Mouse (Mus musculus) neural tube, embryonic 14.5 days (tissue): ENCODE data around the gene Tmem29. TPM values are rescaled to one million over a fixed set of nuclear protein-coding genes. Genes with fewer than 3 reads are reported as not detected.
"Not testable (repeated sequence)": the region's sequence is repeated elsewhere in the genome, so short reads cannot be mapped to it uniquely, and the experiment has no call there.

ENCODE experiments used
- ATAC-seq: fragments of 200-750 bp; cut with Nextera tagmentation; 2 replicates; pipeline ENCODE4 v1.8.0; 2017; ENCODE audit warnings: low read depth, mild to moderate bottlenecking, moderate TSS enrichment, moderate library complexity
- H3K27ac ChIP-seq: fragments of 300-500 bp; sonication (generic); 2 replicates; pipeline ENCODE4 v1.5.1; 2014; ENCODE audit warnings: low read depth, mild to moderate bottlenecking, control low read depth, low read length, moderate library complexity, mixed read lengths
- H3K27me3 ChIP-seq: fragments of 300-500 bp; sonication (generic); 2 replicates; pipeline ENCODE4 v1.6.1; 2014; ENCODE audit warnings: low read length; ENCODE audit not compliant: control insufficient read depth, insufficient read depth
- H3K36me3 ChIP-seq: fragments of 300-500 bp; sonication (generic); 2 replicates; pipeline ENCODE4 v1.6.1; 2014; ENCODE audit warnings: low read length, mixed read lengths; ENCODE audit not compliant: control insufficient read depth, insufficient read depth
- H3K4me1 ChIP-seq: fragments of 300-500 bp; sonication (generic); 2 replicates; pipeline ENCODE4 v1.6.1; 2014; ENCODE audit warnings: low read length; ENCODE audit not compliant: control insufficient read depth, insufficient read depth
- H3K4me2 ChIP-seq: fragments of 300-500 bp; sonication (generic); 2 replicates; pipeline ENCODE4 v1.6.1; 2014; ENCODE audit warnings: mild to moderate bottlenecking, low read depth, low read length, control low read depth
- H3K4me3 ChIP-seq: fragments of 300-500 bp; sonication (generic); 2 replicates; pipeline ENCODE4 v1.5.1; 2014; ENCODE audit warnings: low read depth, low read length, control low read depth, mixed read lengths
- H3K9ac ChIP-seq: fragments of 300-500 bp; sonication (generic); replicated peaks from 2 replicates; pipeline ENCODE4 v1.6.1; 2014; ENCODE audit warnings: low read depth, mild to moderate bottlenecking, control low read depth, low read length, mixed read lengths
- H3K9me3 ChIP-seq: fragments of 300-500 bp; sonication (generic); 2 replicates; pipeline ENCODE4 v1.6.1; 2016; ENCODE audit warnings: low read length; ENCODE audit not compliant: control insufficient read depth
- WGBS: fragments of 180-500 bp; shearing (Covaris S2); extraction: QIAGEN DNeasy Blood & Tissue Kit; methylation state at CpG from one replicate; pipeline ENCODE4 v1.1.7; 2014; 5-methylcytosine and 5-hydroxymethylcytosine counted together
- polyA plus RNA-seq: library from polyadenylated mRNA; unstranded; fragments of >200 nt; fragmentation: Nextera tagmentation; extraction: Ambion mirVana; gene quantifications from 2 replicates; pipeline ENCODE4 v1.2.1, GENCODE M21; 2014

Tmem29 gene
- polyA plus RNA-seq, result 76.2 and 93.6 TPM in 2 replicates

DNA sequence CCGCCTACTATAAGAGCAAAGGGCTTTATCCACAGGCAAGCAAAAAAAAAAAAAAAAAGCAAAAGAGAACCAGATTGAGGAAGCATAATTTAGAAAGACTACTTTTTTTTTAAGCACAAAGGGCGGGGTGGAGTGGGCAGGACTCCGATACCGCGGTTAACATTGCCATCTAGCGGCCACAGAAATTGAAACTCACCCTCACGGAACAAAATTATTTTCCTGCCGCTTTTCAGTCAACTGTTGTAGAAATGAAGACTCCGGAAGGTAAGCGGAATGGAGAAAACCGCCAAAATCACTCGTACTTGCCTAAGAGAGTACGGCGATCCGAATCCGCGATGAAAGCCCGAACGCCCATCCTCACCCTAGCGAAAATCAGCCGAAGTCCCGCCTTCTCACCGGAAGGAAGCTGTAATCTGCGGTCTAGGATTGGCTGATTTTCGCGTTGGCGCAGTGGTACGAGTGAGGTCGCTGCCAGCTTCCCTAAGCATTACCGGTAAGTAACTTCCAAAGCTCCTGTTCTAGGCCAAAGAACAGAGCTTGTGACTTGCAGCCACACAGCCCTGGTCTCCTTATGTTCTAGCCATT lies at the start of gene Tmem29:
Gene Tmem29, minus strand, starts transcription at position 389 of the 585 bp plus-strand sequence.
- 0 out of 2 replicates have a peak within 1 kb of the TSS, but pooled peaks have one; percentile 32 for H3K9ac ChIP-seq
- H3K9me3 ChIP-seq, result no peaks in the 10 kb centered on the region
- H3K4me1 ChIP-seq, result peaks cover 3% of the 10 kb centered on the region; the same call in 1 of the 2 replicates
- H3K4me2 ChIP-seq, result peak within 1 kb of the TSS; percentile 46
- H3K27ac ChIP-seq, result peak within 1 kb of the TSS; percentile 82
- under 1% methylated on average over 30 of the region's 30 CpGs for WGBS
- peak; percentile 95 for ATAC-seq
- H3K4me3 ChIP-seq, result peak within 1 kb of the TSS; percentile 38
- H3K27me3 ChIP-seq, result no peaks in the 10 kb centered on the region
- H3K36me3 ChIP-seq, result no peaks in the 10 kb centered on the region

DNA sequence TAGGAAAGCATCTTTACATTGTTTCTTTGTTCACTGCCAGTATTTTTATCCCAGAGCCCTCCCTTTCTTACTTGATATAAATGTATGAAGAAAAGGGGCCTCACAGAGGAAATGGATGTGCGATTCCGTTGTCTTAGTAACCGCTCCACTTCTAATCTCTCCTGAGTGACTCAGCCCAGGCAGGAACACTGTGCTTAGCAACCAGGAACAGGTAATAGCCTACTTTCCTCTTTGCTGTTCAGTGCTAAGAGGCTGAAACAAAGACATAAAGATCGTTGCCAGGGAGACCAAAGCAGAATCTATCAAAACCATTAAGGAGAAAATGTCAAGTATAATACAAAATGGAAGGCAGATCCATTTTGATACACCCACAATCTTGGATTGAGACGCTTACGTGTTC lies 49.7 kb upstream of the Tmem29 start:
- no peak overlapping the region for H3K4me3 ChIP-seq
- 67% methylated on average over 6 of the region's 6 CpGs for WGBS
- H3K4me2 ChIP-seq, result no peak overlapping the region
- no peak overlapping the region for H3K27ac ChIP-seq
- peak; percentile 79; the same call in 1 of the 2 replicates for ATAC-seq
- no peaks in the 10 kb centered on the region for H3K4me1 ChIP-seq
- H3K9ac ChIP-seq, result no peak overlapping the region
- H3K36me3 ChIP-seq, result no peaks in the 10 kb centered on the region
- no peaks in the 10 kb centered on the region for H3K27me3 ChIP-seq
- H3K9me3 ChIP-seq, result no peaks in the 10 kb centered on the region

DNA sequence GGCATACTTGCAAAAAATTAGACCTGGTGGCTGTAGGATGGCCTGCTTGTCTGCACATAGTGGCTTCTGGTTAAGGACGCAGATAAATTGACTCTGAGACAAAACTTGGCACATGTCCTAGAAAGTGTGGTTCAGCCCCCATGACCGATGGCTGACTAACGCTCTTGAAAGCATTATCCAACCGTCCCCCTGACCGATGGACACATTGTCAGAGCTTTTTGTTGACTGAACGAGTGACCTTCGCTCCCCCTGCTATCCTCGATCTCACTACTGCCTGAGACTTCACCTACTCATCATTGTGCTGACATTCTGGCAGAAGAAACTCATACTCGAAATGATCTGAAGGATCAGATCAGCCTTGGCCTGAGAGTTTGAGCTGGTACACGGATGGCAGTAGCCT lies 28.9 kb upstream of the Tmem29 start:
- WGBS, result 71% methylated on average over 1 of the region's 10 CpGs

DNA sequence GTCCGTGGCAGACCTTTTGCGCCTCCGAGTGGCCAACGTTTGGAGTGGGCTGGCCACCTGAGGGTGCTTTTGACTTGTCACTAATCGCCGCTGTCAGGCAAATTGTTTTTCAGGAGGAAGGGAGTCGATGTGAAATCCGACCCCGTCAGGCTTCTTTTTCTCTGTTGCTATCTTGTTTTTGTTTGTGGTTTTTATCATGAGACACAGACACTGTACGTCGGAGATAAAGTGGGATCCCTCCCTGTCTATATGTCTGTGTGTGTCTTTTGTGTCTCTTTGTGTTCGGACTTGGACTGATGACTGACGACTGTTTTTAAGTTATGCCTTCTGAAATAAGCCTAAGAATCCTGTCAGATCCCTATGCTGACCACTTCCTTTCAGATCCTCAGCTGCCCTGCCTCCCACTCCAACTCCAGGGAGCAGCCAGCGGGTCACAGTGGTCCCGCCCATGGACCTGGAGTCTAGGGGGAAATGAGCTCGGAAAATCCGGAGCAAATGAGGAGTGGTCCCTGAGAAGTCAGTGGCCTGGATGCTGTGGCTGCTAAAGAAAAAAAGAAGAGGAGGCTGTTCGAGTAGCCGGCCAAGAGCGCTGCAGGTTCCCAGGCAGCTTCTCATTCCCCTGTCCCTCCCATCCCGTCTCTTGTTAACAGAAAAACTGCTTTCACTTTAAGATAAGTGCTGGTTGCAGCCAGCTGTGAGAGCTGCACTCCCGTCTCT lies 27.5 kb upstream of the Tmem29 start:
- H3K4me3 ChIP-seq, H3K27me3 ChIP-seq, H3K9ac ChIP-seq, H3K36me3 ChIP-seq, H3K9me3 ChIP-seq, H3K27ac ChIP-seq, ATAC-seq, H3K4me2 ChIP-seq, H3K4me1 ChIP-seq: not testable (repeated sequence)
- 75% methylated on average over 6 of the region's 22 CpGs for WGBS

More for the DNA sequence above, 28.9 kb upstream of the Tmem29 start:
- not testable (repeated sequence) for ATAC-seq, H3K4me3 ChIP-seq, H3K27me3 ChIP-seq, H3K36me3 ChIP-seq, H3K27ac ChIP-seq, H3K4me1 ChIP-seq, H3K9ac ChIP-seq, H3K9me3 ChIP-seq, H3K4me2 ChIP-seq

DNA sequence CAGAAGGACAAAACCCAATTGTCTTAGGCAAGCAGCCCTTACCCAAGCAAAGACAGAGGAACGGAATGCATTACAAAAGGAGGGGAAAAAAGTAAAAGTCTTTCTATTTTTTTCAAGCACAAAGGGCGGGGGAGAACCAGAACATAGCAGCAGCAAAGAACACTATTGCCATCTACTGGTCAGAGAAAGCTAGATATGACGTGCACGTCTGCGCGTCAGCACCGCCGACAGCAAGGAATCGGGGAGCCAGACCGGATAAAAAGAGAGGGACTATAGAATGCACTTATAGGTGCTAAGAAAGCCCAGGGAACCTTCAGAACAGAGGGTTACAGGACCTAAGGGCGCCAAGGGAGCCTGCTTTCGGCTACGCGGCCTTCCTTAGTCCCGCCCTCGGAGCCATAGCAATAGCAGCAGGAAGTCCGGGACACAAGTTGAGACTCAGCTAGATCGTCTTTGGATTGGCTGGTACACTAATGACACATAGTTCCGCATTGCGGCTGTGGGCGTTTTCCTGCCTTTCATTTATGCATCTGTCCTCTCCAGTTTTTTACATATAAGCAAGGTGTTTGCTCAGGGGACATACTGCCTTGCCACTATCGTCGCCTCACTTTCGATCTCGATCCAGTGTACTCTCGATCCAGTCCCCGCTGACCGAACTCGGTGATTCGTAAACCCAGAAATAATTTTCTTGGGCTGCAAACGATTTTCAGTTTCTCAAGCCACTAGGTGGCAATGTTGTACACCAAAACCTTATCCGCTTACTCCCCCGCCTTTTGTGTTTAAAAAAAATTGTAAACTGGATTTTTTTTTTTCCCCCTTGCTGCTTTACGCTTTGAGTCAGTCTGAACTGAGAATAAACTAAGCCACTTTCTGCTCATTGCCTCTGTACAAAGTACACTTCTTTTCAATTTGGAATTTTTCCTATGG lies 19.2 kb upstream of the Tmem29 start:
- peak; percentile 98 for ATAC-seq
- no peaks in the 10 kb centered on the region for H3K4me1 ChIP-seq
- no peaks in the 10 kb centered on the region for H3K36me3 ChIP-seq
- no peaks in the 10 kb centered on the region for H3K9me3 ChIP-seq
- peak overlapping the region; percentile 85 for H3K27ac ChIP-seq
- H3K4me3 ChIP-seq, result peak overlapping the region; percentile 40
- peak overlapping the region; percentile 58 for H3K9ac ChIP-seq
- H3K4me2 ChIP-seq, result peak overlapping the region; percentile 23; the same call in 1 of the 2 replicates
- whole genome bisulfite sequencing, result 1% methylated on average over 34 of the region's 34 CpGs
- no peaks in the 10 kb centered on the region for H3K27me3 ChIP-seq

DNA sequence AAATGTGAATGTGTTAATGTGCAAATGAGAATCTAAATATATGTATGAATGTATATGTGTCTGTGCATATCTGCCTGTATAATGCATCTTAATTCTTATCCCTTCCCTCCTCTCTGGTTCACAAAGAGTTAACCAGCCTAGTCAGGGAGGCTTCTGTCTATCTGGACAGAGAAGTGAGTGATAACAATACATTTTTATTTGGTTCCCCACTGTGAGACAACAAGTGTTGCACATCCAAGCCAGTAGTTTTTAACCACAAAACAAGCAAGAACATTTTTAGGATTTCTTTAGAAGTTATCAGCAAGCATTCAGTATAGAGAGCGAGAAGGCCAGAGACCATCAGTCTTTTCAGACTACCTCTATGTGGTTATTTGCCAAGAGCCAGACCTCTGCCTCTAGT lies 12.5 kb upstream of the Tmem29 start:
- Histone ChIP-seq H3K4me2 (no peak overlapping the region), H3K27ac (no peak overlapping the region), H3K27me3 (no peaks in the 10 kb centered on the region), H3K36me3 (no peaks in the 10 kb centered on the region), H3K9me3 (no peaks in the 10 kb centered on the region), H3K9ac (no peak overlapping the region), H3K4me3 (no peak overlapping the region), H3K4me1 (no peaks in the 10 kb centered on the region)
- no peak for ATAC-seq
- 72% methylated on average over 1 of the region's 1 CpGs for WGBS

DNA sequence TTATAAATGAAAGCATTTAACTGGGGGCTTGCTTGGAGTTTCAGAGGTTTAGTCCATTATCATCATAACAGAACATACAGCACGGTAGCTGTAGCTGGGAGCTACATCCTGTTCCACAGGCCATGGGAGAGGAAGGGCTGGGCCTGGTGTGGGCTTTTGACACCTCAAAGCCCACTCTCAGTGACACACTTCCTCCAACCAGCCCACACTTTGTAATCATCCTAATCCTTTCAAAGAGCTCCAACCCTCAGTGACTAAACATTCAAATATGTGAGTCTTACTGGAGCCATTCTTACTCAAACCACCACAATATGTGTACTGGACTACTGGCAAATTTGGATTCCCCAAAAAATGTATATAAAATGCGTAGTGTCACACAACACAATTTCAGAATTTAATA lies 9.3 kb upstream of the Tmem29 start:
- no peaks in the 10 kb centered on the region for H3K36me3 ChIP-seq
- H3K27me3 ChIP-seq, result no peaks in the 10 kb centered on the region
- H3K9me3 ChIP-seq, result no peaks in the 10 kb centered on the region
- no peak overlapping the region for H3K4me2 ChIP-seq
- no peak overlapping the region for H3K4me3 ChIP-seq
- 98% methylated on average over 2 of the region's 2 CpGs for WGBS
- no peak overlapping the region for H3K27ac ChIP-seq
- ATAC-seq, result no peak
- H3K4me1 ChIP-seq, result no peaks in the 10 kb centered on the region
- no peak overlapping the region for H3K9ac ChIP-seq

DNA sequence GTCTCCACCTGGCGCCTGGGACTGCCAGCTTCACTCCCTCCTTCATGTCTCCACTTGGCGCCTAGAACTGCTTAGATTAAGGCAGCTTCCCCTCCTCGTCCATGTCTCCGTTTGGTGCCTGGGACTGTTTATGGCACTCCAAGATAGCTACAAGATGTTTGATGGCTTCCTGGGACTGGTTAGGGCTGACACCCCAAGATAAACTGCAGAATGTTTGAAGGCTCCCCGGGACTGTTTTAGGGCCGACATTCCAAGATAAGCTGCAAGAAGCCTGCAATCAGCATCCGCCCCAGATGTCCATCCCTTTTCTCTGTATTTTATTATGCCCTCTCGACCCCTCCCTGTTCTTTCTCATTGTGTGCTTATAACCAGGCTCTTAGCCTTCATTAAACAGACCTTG lies 7.9 kb upstream of the Tmem29 start:
- WGBS, result 62% methylated on average over 8 of the region's 8 CpGs
- not testable (repeated sequence) for H3K4me3 ChIP-seq, H3K9me3 ChIP-seq, H3K36me3 ChIP-seq, ATAC-seq, H3K4me1 ChIP-seq, H3K9ac ChIP-seq, H3K27me3 ChIP-seq, H3K4me2 ChIP-seq, H3K27ac ChIP-seq
